Mouse (Mus musculus): ENCODE data around the gene Atxn1l.

DNA sequence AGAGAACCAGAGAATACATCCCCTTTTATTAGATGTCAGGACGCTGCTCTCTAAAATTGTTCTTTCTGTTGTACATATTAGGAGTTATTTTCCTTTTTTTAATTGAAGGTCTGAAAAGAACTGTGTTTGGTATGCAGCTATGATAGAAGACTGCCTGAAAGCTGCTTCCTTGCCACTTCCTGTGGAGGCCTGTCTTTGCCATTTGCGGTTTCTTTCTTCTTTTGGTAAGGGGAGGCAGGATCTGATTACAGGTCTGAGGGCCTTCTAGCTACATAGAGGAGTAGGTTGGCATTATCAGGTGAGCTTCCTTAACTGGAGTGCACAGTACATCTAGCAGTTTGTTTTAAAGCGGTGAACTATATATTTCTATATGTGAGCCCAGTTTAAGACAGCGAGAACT lies 29.6 kb downstream of the Atxn1l start:
- TF ChIP-seq CTCF (IDR thresholded peaks at IDR 0.05; ENCODE audit: extremely low read depth, insufficient read depth, low read length) (no peak), POLR2A (IDR thresholded peaks at IDR 0.05; ENCODE audit: extremely low read depth, insufficient read depth, low read length) (no peak)

Data from cortical plate, adult 2 months (tissue).